Mouse (Mus musculus): ENCODE measurements around the gene Myo1e.

GRCm38 (mm10) chr9:70304901-70305300 lies 97.8 kb downstream of the Myo1e start:
- TF ChIP-seq CTCF (conservative IDR thresholded peaks at IDR 0.05 in 1 of 2, IDR thresholded peaks at IDR 0.05 in 1 of 2; ENCODE audit: low read depth in 2 of 2, low read length in 2 of 2) (no peak), SMC3 (IDR thresholded peaks at IDR 0.05; ENCODE audit: low read depth, low read length) (no peak), TCF12 (IDR thresholded peaks at IDR 0.05; ENCODE audit: low read depth, low read length) (no peak; the same call in 1 of the 2 replicates), MXI1 (IDR thresholded peaks at IDR 0.05; ENCODE audit: low read depth, low read length) (peak; percentile 89), JUND (conservative IDR thresholded peaks at IDR 0.05; ENCODE audit: low read depth, low read length) (0 out of 2 replicates have a peak, but pooled peaks have one; percentile 3), POLR2A (IDR thresholded peaks at IDR 0.05; ENCODE audit: low read depth, low read length) (no peak; the same call in 1 of the 2 replicates), HCFC1 (IDR thresholded peaks at IDR 0.05; ENCODE audit: low read depth, low read length) (no peak), POLR2AphosphoS2 (IDR thresholded peaks at IDR 0.05; ENCODE audit: low read depth, low read length) (peak; percentile 26; the same call in 1 of the 2 replicates), CHD1 (IDR thresholded peaks at IDR 0.05; ENCODE audit: low read depth, low read length) (no peak), ZMIZ1 (IDR thresholded peaks at IDR 0.05; ENCODE audit: low read depth, low read length) (no peak), CHD2 (IDR thresholded peaks at IDR 0.05; ENCODE audit: low read length) (no peak)
